Mouse (Mus musculus) C2C12 (cell line): ENCODE results near the gene 1700029J07Rik. TPM values are rescaled to one million over a fixed set of nuclear protein-coding genes. Genes with fewer than 3 reads are reported as not detected.

Experiments
- H3K27me3 ChIP-seq: one replicate; pipeline ENCODE4 v1.6.1; 2011; ENCODE audit not compliant: control insufficient read depth, insufficient read depth, insufficient read length
- H3K36me3 ChIP-seq: one replicate; pipeline ENCODE4 v1.6.1; 2011; ENCODE audit not compliant: control insufficient read depth, insufficient read depth
- H3K4me3 ChIP-seq: one replicate; pipeline ENCODE4 v1.5.1; 2011; ENCODE audit warnings: mild to moderate bottlenecking, control low read depth; ENCODE audit not compliant: poor library complexity, insufficient read depth, severe bottlenecking
- H3K79me2 ChIP-seq: one replicate; pipeline ENCODE4 v1.6.1; 2011; ENCODE audit not compliant: control insufficient read depth, insufficient read depth
- H3K79me3 ChIP-seq: one replicate; pipeline ENCODE4 v1.6.1; 2011; ENCODE audit warnings: low read depth, control low read depth
- H3ac ChIP-seq: one replicate; pipeline ENCODE3; 2011; ENCODE audit warnings: low read depth; ENCODE audit not compliant: control insufficient read depth, insufficient read length
- CEBPB ChIP-seq: IDR thresholded peaks from one replicate; pipeline ENCODE4 v1.6.1; 2011; ENCODE audit warnings: low read depth, mild to moderate bottlenecking, control low read depth, moderate library complexity
- CTCF ChIP-seq: IDR thresholded peaks from one replicate; pipeline ENCODE4 v1.5.1; 2011; ENCODE audit not compliant: control insufficient read depth, insufficient read depth, insufficient read length
- FOSL1 ChIP-seq: IDR thresholded peaks from one replicate; pipeline ENCODE4 v1.8.0; 2011; ENCODE audit warnings: mild to moderate bottlenecking, low read length; ENCODE audit not compliant: poor library complexity, insufficient read depth, severe bottlenecking
- MAX ChIP-seq: IDR thresholded peaks from one replicate; pipeline ENCODE4 v1.6.1; 2011; ENCODE audit warnings: mild to moderate bottlenecking, control low read depth
- MYOD1 ChIP-seq: IDR thresholded peaks from one replicate; pipeline ENCODE4 v1.6.1; 2011; ENCODE audit warnings: low read depth; ENCODE audit not compliant: control insufficient read depth, insufficient read length
- MYOG ChIP-seq: IDR thresholded peaks from one replicate; pipeline ENCODE4 v1.6.1; 2011; ENCODE audit not compliant: control insufficient read depth, insufficient read length; ENCODE audit errors: extremely low read depth
- USF1 ChIP-seq: IDR thresholded peaks from one replicate; pipeline ENCODE4 v1.6.1; 2011; ENCODE audit warnings: low read depth, mild to moderate bottlenecking, control low read depth, moderate library complexity
- long read RNA-seq, 2 experiments: library from polyadenylated mRNA; unstranded; transcript quantifications; one replicate each; pipeline ENCODE4 v2.0.0; 2019 to 2020
- polyA plus RNA-seq: library from polyadenylated mRNA; unstranded; fragments of >200 nt; fragmentation: generic; extraction: Trizol; gene quantifications from one replicate; pipeline ENCODE4 v1.2.1, GENCODE M21; 2012; ENCODE audit warnings: missing spikeins

1700029J07Rik gene
- polyA plus RNA-seq: 0.08 TPM
- long read RNA-seq, experiment 1, partial matches to known transcripts: 0 of 1 reads
- long read RNA-seq, experiment 1, other reads (novel, unspliced or antisense): 0 of 1 reads
- long read RNA-seq, experiment 2: 0 reads

GRCm38 (mm10) chr8:45975126-45975836, at the start of gene 1700029J07Rik, which contains the start of gene Ufsp2:
Gene 1700029J07Rik, minus strand, starts transcription at chr8:45975252.
Gene Ufsp2, plus strand, starts transcription at chr8:45975528.
- peaks cover 23% of the 10 kb centered on the region for H3K79me2 ChIP-seq
- no peaks in the 10 kb centered on the region for H3K79me3 ChIP-seq
- H3K4me3 ChIP-seq: peak within 1 kb of the TSS; percentile 58
- TF ChIP-seq MAX (peak; percentile 68), USF1 (no peak)
- no peaks in the 10 kb centered on the region for H3K27me3 ChIP-seq
- H3ac ChIP-seq: peak within 1 kb of the TSS; percentile 88
- H3K36me3 ChIP-seq: peaks cover 18% of the 10 kb centered on the region

- TF ChIP-seq CEBPB (no peak), CTCF (no peak), MYOG (no peak), MYOD1 (no peak), FOSL1 (no peak), USF1 (no peak), MAX (no peak)
- Histone ChIP-seq H3K79me3 (no peaks in the 10 kb centered on the region), H3K36me3 (no peaks in the 10 kb centered on the region), H3K79me2 (no peaks in the 10 kb centered on the region), H3K4me3 (no peak overlapping the region), H3ac (no peak overlapping the region), H3K27me3 (no peaks in the 10 kb centered on the region)
These were observed 49.3 kb upstream of the 1700029J07Rik start for GRCm38 (mm10) chr8:46024392-46024791.

- no peak overlapping the region for H3ac ChIP-seq
- no peak overlapping the region for H3K4me3 ChIP-seq
- TF ChIP-seq MAX (no peak), MYOD1 (no peak), FOSL1 (no peak), MYOG (no peak), CEBPB (no peak), CTCF (no peak)
- H3K36me3 ChIP-seq: no peaks in the 10 kb centered on the region
- H3K79me2 ChIP-seq: no peaks in the 10 kb centered on the region
- H3K27me3 ChIP-seq: no peaks in the 10 kb centered on the region
- H3K79me3 ChIP-seq: no peaks in the 10 kb centered on the region
These were observed 47.7 kb upstream of the 1700029J07Rik start for GRCm38 (mm10) chr8:46022758-46023157.

- Histone ChIP-seq H3K27me3 (no peaks in the 10 kb centered on the region), H3K36me3 (no peaks in the 10 kb centered on the region), H3ac (no peak overlapping the region), H3K79me3 (no peaks in the 10 kb centered on the region), H3K79me2 (no peaks in the 10 kb centered on the region), H3K4me3 (no peak overlapping the region)
- TF ChIP-seq USF1 (no peak), CEBPB (no peak), CTCF (no peak), FOSL1 (no peak), MYOD1 (no peak), MYOG (no peak), MAX (no peak)
These were observed 47.2 kb upstream of the 1700029J07Rik start for GRCm38 (mm10) chr8:46022203-46022602.

- Histone ChIP-seq H3K36me3 (no peaks in the 10 kb centered on the region), H3K79me2 (no peaks in the 10 kb centered on the region), H3ac (no peak overlapping the region), H3K4me3 (no peak overlapping the region), H3K79me3 (no peaks in the 10 kb centered on the region), H3K27me3 (no peaks in the 10 kb centered on the region)
- TF ChIP-seq MYOG (no peak), MAX (no peak), USF1 (no peak), FOSL1 (no peak), CTCF (no peak), CEBPB (no peak), MYOD1 (no peak)
These were observed 36.0 kb upstream of the 1700029J07Rik start for GRCm38 (mm10) chr8:46010746-46011680.
